Mouse (Mus musculus): Measurements from ENCODE around the gene Bcan.

Gene Bcan

DNA sequence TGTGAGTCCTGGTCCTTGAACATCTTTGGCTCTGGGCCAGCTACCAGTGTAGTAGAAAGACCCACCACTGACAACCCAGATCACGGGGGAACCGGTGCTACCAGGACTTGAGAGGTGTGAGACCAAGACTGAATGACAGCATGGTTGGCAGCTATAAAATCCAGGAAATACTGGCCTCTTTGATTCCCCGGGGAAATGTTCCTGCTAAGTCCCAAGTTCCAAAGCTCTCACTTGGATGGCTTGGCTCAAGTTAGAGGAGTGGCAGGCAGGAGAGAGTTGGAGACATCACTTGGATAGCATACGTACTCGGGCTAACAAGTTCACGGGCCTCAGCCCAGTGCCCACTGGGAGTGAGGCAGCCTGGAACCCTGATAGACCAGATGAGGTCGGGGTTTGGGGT lies 56.4 kb downstream of the Bcan start:
- DNase-seq = no peak

DNA sequence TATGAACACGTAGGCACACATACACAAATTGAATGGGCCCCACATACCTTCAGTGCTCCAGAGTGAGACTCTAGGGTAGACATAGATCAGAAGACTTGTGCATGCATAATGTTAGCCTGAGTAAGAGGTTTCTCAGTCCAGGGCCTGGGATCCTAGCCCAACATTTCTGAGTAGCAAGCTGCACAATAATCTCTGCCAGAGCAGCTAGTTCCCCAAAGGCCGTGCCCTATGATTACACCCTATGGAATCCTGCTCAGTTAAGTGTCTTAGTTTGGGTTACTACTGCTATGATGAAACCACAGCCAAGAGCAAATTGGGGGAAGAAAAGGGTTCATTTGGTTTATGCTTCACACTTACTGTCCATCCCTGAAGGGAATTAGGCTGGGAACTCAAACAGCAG lies 57.6 kb downstream of the Bcan start:
- DNase-seq = no peak

DNA sequence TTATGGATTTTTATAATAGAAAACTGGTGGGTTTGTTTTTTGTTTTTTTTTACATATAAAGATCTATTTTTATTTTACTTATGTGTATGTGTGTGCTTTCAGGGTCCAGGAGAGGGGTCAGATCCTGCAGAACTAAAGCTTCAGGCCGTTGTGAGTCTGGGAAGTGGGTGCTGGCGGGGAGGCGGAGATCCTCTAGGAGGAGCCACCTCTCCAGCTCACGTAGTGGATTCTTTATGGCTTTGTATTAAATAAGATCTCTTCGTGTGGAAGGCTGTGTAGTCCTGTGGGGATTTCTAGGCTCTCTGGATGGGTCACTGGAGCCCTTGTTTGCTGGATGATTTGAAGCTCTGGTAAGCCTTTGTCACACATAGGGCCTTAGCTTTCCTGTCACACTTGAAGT lies 59.4 kb downstream of the Bcan start:
- DNase-seq = no peak

All from thymus, postnatal 25 days (tissue).